Mouse (Mus musculus) CH12.LX (cell line): ENCODE results near the gene Nynrin.

Experiments
- EP300 ChIP-seq: IDR thresholded peaks from 2 replicates; pipeline ENCODE4 v1.6.1; 2011; ENCODE audit warnings: low read length, improper control_type of control experiment
- POLR2A ChIP-seq: IDR thresholded peaks from 2 replicates; pipeline ENCODE4 v1.6.1; 2011; ENCODE audit warnings: low read depth, mild to moderate bottlenecking, improper control_type of control experiment, low read length
- RCOR1 ChIP-seq: conservative IDR thresholded peaks from 2 replicates; pipeline ENCODE4 v1.6.1; 2012; ENCODE audit warnings: low read depth, mild to moderate bottlenecking, inconsistent platforms, low read length, improper control_type of control experiment
- SIN3A ChIP-seq: IDR thresholded peaks from 2 replicates; pipeline ENCODE4 v1.6.1; 2012; ENCODE audit warnings: low read length, improper control_type of control experiment, inconsistent platforms

- TF ChIP-seq RCOR1 (no peak), POLR2A (no peak), SIN3A (no peak), EP300 (no peak)
Observed at GRCm38 (mm10) chr14:55884166-55884565, 30.4 kb downstream of the Nynrin start, which contains the start of gene Cbln3.
